Mouse (Mus musculus) ES-E14 (cell line): ENCODE measurements at regions not wholly inside any gene's neighbourhood (a gene's known extent, or its start where the extent isn't known, plus 50 kb on each side); places are given as distances from the start of the nearest gene placed in this dataset.

Experiments
- DNase-seq: peaks from one replicate; pipeline ENCODE4 v3.0.0-alpha.2; 2013; ENCODE audit warnings: low read depth, low spot score
- H3K27ac ChIP-seq: 2 replicates; pipeline ENCODE4 v1.5.1; 2012; ENCODE audit warnings: low read depth, mild to moderate bottlenecking, low read length, moderate library complexity, mixed read lengths; ENCODE audit not compliant: poor library complexity, insufficient read depth, severe bottlenecking
- H3K36me3 ChIP-seq: 2 replicates; pipeline ENCODE4 v1.6.1; 2012; ENCODE audit warnings: mild to moderate bottlenecking, low read length, moderate library complexity, mixed read lengths; ENCODE audit not compliant: control insufficient read depth, poor library complexity, insufficient read depth, severe bottlenecking
- H3K4me1 ChIP-seq, 2 experiments: fragments of 150-350 bp in 1 of 2; sonication (generic) in 1 of 2; 2 replicates each; pipeline ENCODE4 v1.6.1; 2012; ENCODE audit warnings: low read length in 2 of 2, mild to moderate bottlenecking in 1 of 2, mixed read lengths in 1 of 2; ENCODE audit not compliant: control insufficient read depth in 2 of 2, insufficient read depth in 2 of 2, poor library complexity in 1 of 2
- H3K4me3 ChIP-seq, 2 experiments: fragments of 150-350 bp in 1 of 2; sonication (generic) in 1 of 2; 2 replicates each; pipeline ENCODE4 v1.5.1; 2012; ENCODE audit warnings: low read length in 2 of 2, low read depth in 1 of 2, mild to moderate bottlenecking in 1 of 2, mixed read lengths in 1 of 2; ENCODE audit not compliant: insufficient read depth in 1 of 2, poor library complexity in 1 of 2, severe bottlenecking in 1 of 2
- H3K9ac ChIP-seq: 2 replicates; pipeline ENCODE4 v1.6.1; 2012; ENCODE audit warnings: low read depth, mild to moderate bottlenecking, low read length, mixed read lengths; ENCODE audit not compliant: poor library complexity, insufficient read depth, severe bottlenecking
- H3K9me3 ChIP-seq: fragments of 150-350 bp; sonication (generic); 2 replicates; pipeline ENCODE4 v1.6.1; 2012; ENCODE audit warnings: low read depth, mild to moderate bottlenecking, low read length; ENCODE audit not compliant: control insufficient read depth, insufficient read depth
- CHD2 ChIP-seq: IDR thresholded peaks from 2 replicates; pipeline ENCODE4 v1.6.1; 2014; ENCODE audit warnings: mild to moderate bottlenecking, low read depth, low read length, inconsistent platforms
- HCFC1 ChIP-seq: IDR thresholded peaks from 2 replicates; pipeline ENCODE4 v1.6.1; 2012; ENCODE audit warnings: low read length, inconsistent platforms, borderline replicate concordance; ENCODE audit not compliant: insufficient read depth
- MAFK ChIP-seq: IDR thresholded peaks from 2 replicates; pipeline ENCODE4 v1.6.1; 2014; ENCODE audit warnings: mild to moderate bottlenecking, low read depth, low read length, inconsistent platforms; ENCODE audit not compliant: insufficient read depth
- ZC3H11A ChIP-seq: IDR thresholded peaks from 2 replicates; pipeline ENCODE4 v1.6.1; 2012; ENCODE audit warnings: low read depth, mild to moderate bottlenecking, inconsistent platforms, low read length, borderline replicate concordance
- ZNF384 ChIP-seq: IDR thresholded peaks from 2 replicates; pipeline ENCODE4 v1.6.1; 2012; ENCODE audit warnings: low read depth, low read length, inconsistent platforms
- in situ Hi-C, 2 experiments: fragments of 600-800 bp; cut with MboI; formaldehyde crosslinking; loops; one replicate each; pipeline ENCODE4 v1.15.1; 2025; ENCODE audit warnings: low sequenced_read_pairs in 2 of 2, inconsistent platforms in 1 of 2; ENCODE audit not compliant: unreplicated experiment in 2 of 2

DNA sequence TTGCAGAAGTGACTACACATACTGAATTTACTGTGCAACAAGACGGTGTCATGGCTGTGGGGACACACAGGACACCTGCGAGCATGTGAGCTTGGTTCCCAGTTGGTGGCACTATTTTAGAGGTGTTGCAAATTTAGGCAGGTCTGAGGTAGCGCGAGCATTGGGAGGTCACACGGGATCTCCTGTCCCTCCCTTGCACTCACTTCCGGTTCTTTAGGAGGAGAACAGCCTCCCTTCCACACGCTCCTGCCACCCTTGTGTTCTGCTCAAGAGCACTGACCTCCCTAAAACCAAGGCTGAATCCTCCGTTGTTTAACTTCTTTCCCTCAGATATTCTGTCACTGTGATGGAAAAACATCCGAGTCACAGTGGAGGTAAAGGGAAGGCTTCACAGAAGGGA, 227.3 kb upstream of the Bmper start:
- in situ Hi-C loops: no loop called here
- H3K4me1 ChIP-seq: no peaks in the 10 kb centered on the region
- no peak for DNase-seq
- no peak for TF ChIP-seq ZC3H11A
- TF ChIP-seq HCFC1: no peak
- TF ChIP-seq CHD2: no peak
- no peak for TF ChIP-seq MAFK
- TF ChIP-seq ZNF384: no peak
- no peaks in the 10 kb centered on the region for H3K9me3 ChIP-seq
- no peak overlapping the region for H3K9ac ChIP-seq
- no peak overlapping the region for H3K4me3 ChIP-seq
- no peaks in the 10 kb centered on the region for H3K36me3 ChIP-seq
- no peak overlapping the region for H3K27ac ChIP-seq

DNA sequence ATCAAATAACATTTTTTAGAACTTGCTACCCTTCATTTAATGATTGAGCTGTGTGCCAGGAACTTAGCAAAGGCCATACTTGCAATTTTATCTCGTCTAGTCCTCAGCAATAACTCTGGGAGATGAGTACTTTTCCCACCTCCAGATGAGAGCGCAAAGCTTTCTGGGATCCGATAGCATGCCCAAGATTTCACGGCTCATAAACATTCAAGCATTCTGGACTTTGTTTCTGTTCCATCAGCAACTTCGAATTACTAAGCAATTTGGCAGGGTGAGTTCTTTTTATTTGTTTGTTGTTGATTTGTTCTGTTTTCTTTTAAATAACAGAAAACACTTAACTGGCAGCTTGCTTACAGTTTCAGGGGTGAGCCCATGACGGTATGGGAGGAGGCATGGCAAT, 224.6 kb upstream of the Bmper start:
- TF ChIP-seq ZC3H11A (no peak), CHD2 (no peak), HCFC1 (no peak), ZNF384 (no peak), MAFK (no peak)
- H3K4me1 ChIP-seq: no peaks in the 10 kb centered on the region
- H3K9ac ChIP-seq: no peak overlapping the region
- no peak for DNase-seq
- in situ Hi-C loops: no loop called here
- no peak overlapping the region for H3K4me3 ChIP-seq
- H3K27ac ChIP-seq: no peak overlapping the region
- H3K9me3 ChIP-seq: no peaks in the 10 kb centered on the region
- no peaks in the 10 kb centered on the region for H3K36me3 ChIP-seq

DNA sequence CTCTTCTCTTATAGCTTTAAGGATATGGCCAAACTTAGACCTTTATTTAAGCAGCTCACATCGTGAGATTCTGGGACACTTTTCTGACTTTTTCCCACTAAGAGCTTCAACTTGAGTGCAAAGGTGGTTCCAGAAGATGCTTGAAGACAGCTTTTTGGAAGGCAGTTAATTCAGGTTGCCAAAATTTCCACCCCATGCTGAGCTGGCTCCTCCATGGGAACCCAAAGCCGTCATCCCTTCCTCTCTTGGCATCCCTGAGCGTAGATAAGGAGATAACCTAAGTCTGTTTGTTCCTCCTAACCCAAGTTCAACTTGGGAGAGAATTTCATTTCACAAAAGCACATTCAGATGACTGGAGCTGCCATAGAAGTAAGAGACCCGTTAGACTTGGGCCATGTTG, 223.7 kb upstream of the Bmper start:
- no peak overlapping the region for H3K4me3 ChIP-seq
- TF ChIP-seq HCFC1 (no peak), ZC3H11A (no peak), CHD2 (no peak), MAFK (no peak), ZNF384 (no peak)
- H3K36me3 ChIP-seq: no peaks in the 10 kb centered on the region
- no peak for DNase-seq
- in situ Hi-C loops: no loop called here
- H3K9ac ChIP-seq: no peak overlapping the region
- H3K9me3 ChIP-seq: no peaks in the 10 kb centered on the region
- H3K27ac ChIP-seq: no peak overlapping the region
- H3K4me1 ChIP-seq: no peaks in the 10 kb centered on the region

DNA sequence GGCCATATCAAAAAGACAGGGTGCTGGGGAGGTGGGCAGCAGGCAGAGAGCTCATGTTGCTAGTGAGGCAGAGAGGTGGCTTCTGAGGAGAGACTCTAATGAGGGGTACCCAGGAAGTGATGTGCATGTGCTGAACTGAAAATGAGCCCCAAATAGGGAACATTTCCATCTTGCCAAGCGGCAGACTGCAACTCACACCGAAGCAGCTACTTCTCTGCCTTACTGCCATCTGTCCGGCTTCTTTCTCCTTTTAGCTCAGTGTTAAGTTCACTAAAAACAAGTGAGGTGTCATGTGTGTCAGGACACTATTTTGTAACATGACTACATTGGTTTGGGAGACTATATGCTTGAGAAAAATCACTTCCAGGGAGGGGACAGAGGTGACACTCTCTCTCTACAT, 222.7 kb upstream of the Bmper start:
- in situ Hi-C loops: loop anchor here in 1 of 2 experiments (25.0 kb wide), 1 partner anchor 288 kb away; no protein-coding TSS in a partner anchor
- TF ChIP-seq MAFK (no peak), ZNF384 (no peak), CHD2 (no peak), HCFC1 (no peak), ZC3H11A (no peak)
- H3K4me1 ChIP-seq: no peaks in the 10 kb centered on the region

More for the DNA sequence above, 222.7 kb upstream of the Bmper start:
- no peak for DNase-seq
- Histone ChIP-seq H3K9me3 (no peaks in the 10 kb centered on the region), H3K27ac (no peak overlapping the region), H3K4me3 (no peak overlapping the region), H3K36me3 (no peaks in the 10 kb centered on the region), H3K9ac (no peak overlapping the region)
